Comparison of ENCODE assay signal across 8 mouse cellular contexts in genomic region chr12:102384819-102385218, GRCm38 (mm10). TPM values are rescaled to one million over a fixed set of nuclear protein-coding genes. Genes with fewer than 3 reads are reported as not detected.
DNase-seq lines count a peak whose midpoint lies in the region; ATAC-seq lines count a peak whose summit lies in the region.

No protein-coding gene starts in this region.

- no peak overlapping the region for H3K4me3 ChIP-seq in forebrain, embryonic 12.5 days (replicated peaks)
- H3K4me3 ChIP-seq in forebrain, embryonic 13.5 days = no peak overlapping the region

- H3K27me3 ChIP-seq in forebrain, embryonic 12.5 days = peaks cover 13% of the 10 kb centered on the region; the same call in 1 of the 2 replicates
- H3K27me3 ChIP-seq in forebrain, embryonic 13.5 days = no peaks in the 10 kb centered on the region

- no peak overlapping the region for H3K27ac ChIP-seq in forebrain, embryonic 12.5 days
- no peak overlapping the region for H3K27ac ChIP-seq in forebrain, embryonic 13.5 days

- no peaks in the 10 kb centered on the region for H3K4me1 ChIP-seq in forebrain, embryonic 12.5 days
- H3K4me1 ChIP-seq in forebrain, embryonic 13.5 days = no peaks in the 10 kb centered on the region

- H3K9me3 ChIP-seq in forebrain, embryonic 12.5 days = no peaks in the 10 kb centered on the region
- H3K9me3 ChIP-seq in forebrain, embryonic 13.5 days (replicated peaks) = no peaks in the 10 kb centered on the region

- 19% methylated on average over 3 of the region's 3 CpGs for WGBS in forebrain, embryonic 12.5 days
- WGBS in forebrain, embryonic 13.5 days = 31% methylated on average over 3 of the region's 3 CpGs

- H3K36me3 ChIP-seq in forebrain, embryonic 12.5 days (replicated peaks) = no peaks in the 10 kb centered on the region
- no peaks in the 10 kb centered on the region for H3K36me3 ChIP-seq in forebrain, embryonic 13.5 days (ENCODE audit: poor library complexity, severe bottlenecking)

- no peak overlapping the region for H3K9ac ChIP-seq in forebrain, embryonic 12.5 days
- no peak overlapping the region for H3K9ac ChIP-seq in forebrain, embryonic 13.5 days

- peak; percentile 65 for DNase-seq in testis, postnatal 10 days (ENCODE audit: low spot score)
- DNase-seq in testis, postnatal 14 days (ENCODE audit: low spot score) = no peak
- DNase-seq in embryo, embryonic 10 days (ENCODE audit: low spot score) = peak; percentile 69
- DNase-seq in induced T-regulatory cell, adult 2 months (ENCODE audit: low read depth) = peak; percentile 76
- peak; percentile 50 for DNase-seq in lung, postnatal 25 days (ENCODE audit: low spot score)
- peak; percentile 42 to 52 for DNase-seq in spleen, postnatal 36 days (ENCODE audit: low spot score in 2 of 2)

- no peak overlapping the region for H3K4me2 ChIP-seq in forebrain, embryonic 12.5 days
- no peak overlapping the region for H3K4me2 ChIP-seq in forebrain, embryonic 13.5 days

- peak; percentile 24; the same call in 1 of the 2 replicates for ATAC-seq in forebrain, embryonic 12.5 days (ENCODE audit: low FRiP score)
- ATAC-seq in forebrain, embryonic 13.5 days = no peak

RNA-seq across cellular contexts. Expression of gene Lgmn, which starts 54.8 kb away (rescaled TPM):
- 47.1 and 47.5 TPM in 2 replicates for polyA plus RNA-seq in forebrain, embryonic 12.5 days (2016; fragmentation: Nextera tagmentation; extraction: Ambion mirVana)
- polyA plus RNA-seq in forebrain, embryonic 13.5 days (2015; fragmentation: Nextera tagmentation; extraction: Ambion mirVana) = 47.9 and 48.4 TPM in 2 replicates
